In the genomic region with DNA sequence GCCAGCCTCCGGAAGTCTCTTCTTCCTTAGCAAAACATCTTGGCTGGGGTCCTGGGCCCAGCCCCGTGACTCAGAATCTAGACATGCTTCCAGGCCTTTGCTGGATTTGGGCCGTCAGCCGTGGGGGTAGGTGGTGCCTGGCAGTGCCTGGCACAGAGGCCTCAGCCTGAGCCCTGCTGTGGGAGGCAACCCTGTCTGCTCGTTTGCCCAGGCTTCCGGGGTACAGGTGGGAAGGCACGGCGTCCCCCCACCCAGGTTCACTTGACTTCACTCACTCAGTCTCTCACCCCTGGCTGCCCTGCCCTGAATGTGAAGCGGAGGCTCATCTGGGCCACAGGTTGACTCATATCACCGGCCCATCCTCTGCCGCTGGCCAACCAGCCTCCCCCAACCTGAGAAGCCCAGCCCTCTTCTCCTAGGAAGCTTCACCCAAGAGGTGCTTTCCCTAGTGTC, we compare ENCODE assay signal across 11 mouse cellular contexts.
A peak's percentile ranks its signal among the peaks of the same experiment; 100 is the strongest.
DNase-seq lines count a peak whose midpoint lies in the region; ATAC-seq lines count a peak whose summit lies in the region.
"Had no signal": no experiment of that assay in that cellular context is flagged by ENCODE, and none has a peak within 500 bp of the region (broad histone marks: within the 10 kb centered on the region; RNA-seq: fewer than 3 reads in every experiment).

No protein-coding gene starts in this region.

- no peak overlapping the region for H3K9ac ChIP-seq in heart, embryonic 11.5 days (ENCODE audit: low read depth, low read length)
- H3K9ac ChIP-seq in intestine, embryonic 16.5 days (ENCODE audit: low read depth, low read length), result no peak overlapping the region
- H3K9ac ChIP-seq in midbrain, embryonic 13.5 days (replicated peaks), result no peak overlapping the region
- no peak overlapping the region for H3K9ac ChIP-seq in midbrain, embryonic 15.5 days

- DNase-seq in heart, postnatal 10 days, result no peak
- DNase-seq in urinary bladder, adult 18-20 months (ENCODE audit: low spot score in 2 of 2), result peak; percentile 59 to 75
- no peak for DNase-seq in urinary bladder, postnatal 10 days (ENCODE audit: low spot score)
- DNase-seq in urinary bladder, postnatal 36 days (ENCODE audit: low spot score in 2 of 2), result peak; percentile 67 to 69
- DNase-seq: embryo, embryonic 11 days; thymus, adult 18-20 months had no signal

- H3K9me3 ChIP-seq in heart, embryonic 11.5 days (replicated peaks; ENCODE audit: control insufficient read depth, low read length), result no peaks in the 10 kb centered on the region
- H3K9me3 ChIP-seq in intestine, embryonic 16.5 days (ENCODE audit: control insufficient read depth, low read length), result no peaks in the 10 kb centered on the region
- H3K9me3 ChIP-seq in midbrain, embryonic 13.5 days, result no peaks in the 10 kb centered on the region
- H3K9me3 ChIP-seq in midbrain, embryonic 15.5 days, result no peaks in the 10 kb centered on the region

- WGBS in heart, embryonic 11.5 days (ENCODE audit: insufficient replicate concordance), result 75% methylated on average over 11 of the region's 11 CpGs
- WGBS in intestine, embryonic 16.5 days, result 78% methylated on average over 11 of the region's 11 CpGs
- 88% methylated on average over 11 of the region's 11 CpGs for WGBS in midbrain, embryonic 13.5 days
- 88% methylated on average over 11 of the region's 11 CpGs for WGBS in midbrain, embryonic 15.5 days

- H3K27ac ChIP-seq in heart, embryonic 11.5 days (ENCODE audit: low read depth, low read length), result peak overlapping the region; percentile 37
- H3K27ac ChIP-seq in intestine, embryonic 16.5 days (ENCODE audit: low read length), result no peak overlapping the region
- H3K27ac ChIP-seq in midbrain, embryonic 13.5 days, result no peak overlapping the region
- no peak overlapping the region for H3K27ac ChIP-seq in midbrain, embryonic 15.5 days
- H3K27ac ChIP-seq: macrophage had no signal

- no peaks in the 10 kb centered on the region; the same call in 1 of the 2 replicates for H3K4me1 ChIP-seq in heart, embryonic 11.5 days (ENCODE audit: control insufficient read depth, insufficient read depth, low read length)
- H3K4me1 ChIP-seq in intestine, embryonic 16.5 days (ENCODE audit: control insufficient read depth, insufficient read depth, low read length), result peaks cover 3% of the 10 kb centered on the region; the same call in 1 of the 2 replicates
- H3K4me1 ChIP-seq in midbrain, embryonic 13.5 days (replicated peaks), result no peaks in the 10 kb centered on the region
- H3K4me1 ChIP-seq in midbrain, embryonic 15.5 days, result no peaks in the 10 kb centered on the region

- no peak overlapping the region for H3K4me2 ChIP-seq in heart, embryonic 11.5 days
- no peak overlapping the region for H3K4me2 ChIP-seq in intestine, embryonic 16.5 days (ENCODE audit: low read depth, low read length)
- H3K4me2 ChIP-seq in midbrain, embryonic 13.5 days (replicated peaks), result no peak overlapping the region
- no peak overlapping the region for H3K4me2 ChIP-seq in midbrain, embryonic 15.5 days

- H3K27me3 ChIP-seq in heart, embryonic 11.5 days (ENCODE audit: control insufficient read depth, insufficient read depth, low read length), result no peaks in the 10 kb centered on the region
- no peaks in the 10 kb centered on the region for H3K27me3 ChIP-seq in intestine, embryonic 16.5 days (replicated peaks; ENCODE audit: control insufficient read depth, insufficient read depth, low read length)
- H3K27me3 ChIP-seq in midbrain, embryonic 13.5 days, result no peaks in the 10 kb centered on the region
- H3K27me3 ChIP-seq in midbrain, embryonic 15.5 days (replicated peaks), result no peaks in the 10 kb centered on the region

- intact Hi-C loops in heart, postnatal 10 days (cut with DNase I), result no loop called here

- H3K4me3 ChIP-seq in heart, embryonic 11.5 days (ENCODE audit: low read depth, low read length), result no peak overlapping the region
- H3K4me3 ChIP-seq in intestine, embryonic 16.5 days (ENCODE audit: low read length), result no peak overlapping the region
- no peak overlapping the region for H3K4me3 ChIP-seq in midbrain, embryonic 13.5 days (replicated peaks)
- no peak overlapping the region for H3K4me3 ChIP-seq in midbrain, embryonic 15.5 days

- H3K36me3 ChIP-seq in heart, embryonic 11.5 days (ENCODE audit: control insufficient read depth, insufficient read depth, low read length), result no peaks in the 10 kb centered on the region
- no peaks in the 10 kb centered on the region for H3K36me3 ChIP-seq in intestine, embryonic 16.5 days (ENCODE audit: control insufficient read depth, insufficient read depth, low read length)
- no peaks in the 10 kb centered on the region for H3K36me3 ChIP-seq in midbrain, embryonic 13.5 days
- no peaks in the 10 kb centered on the region for H3K36me3 ChIP-seq in midbrain, embryonic 15.5 days (replicated peaks)

- no peak for ATAC-seq in heart, embryonic 11.5 days (replicated peaks; ENCODE audit: insufficient number of reproducible peaks, low FRiP score, low TSS enrichment)
- peak; percentile 41 for ATAC-seq in intestine, embryonic 16.5 days
- ATAC-seq in midbrain, embryonic 13.5 days, result no peak
- no peak for ATAC-seq in midbrain, embryonic 15.5 days (replicated peaks)

Comparison
In these comparisons a context has a peak if more than half of its experiments do, and no peak if none do; other contexts are left out.
1. DNase-seq: peak in urinary bladder, adult 18-20 months (2 of 2) and urinary bladder, postnatal 36 days (2 of 2); none in heart, postnatal 10 days (0 of 2) and urinary bladder, postnatal 10 days (single experiment).